Mouse (Mus musculus) macrophage (primary cell): ENCODE data around the gene Camk2d. TPM values are rescaled to one million over a fixed set of nuclear protein-coding genes. Genes with fewer than 3 reads are reported as not detected.

Experiments
- H3K27ac ChIP-seq: fragments of 350-480 bp; formaldehyde crosslinking; 2 replicates; pipeline ENCODE4 v1.9.0; 2021
- H3K36me3 ChIP-seq: fragments of 350-480 bp; formaldehyde crosslinking; 2 replicates; pipeline ENCODE4 v1.9.0; 2021; ENCODE audit errors: inconsistent target
- H3K4me3 ChIP-seq: fragments of 350-480 bp; formaldehyde crosslinking; 2 replicates; pipeline ENCODE4 v1.9.0; 2021; ENCODE audit errors: inconsistent target
- H3K79me2 ChIP-seq: fragments of 350-480 bp; formaldehyde crosslinking; 2 replicates; pipeline ENCODE4 v1.9.0; 2021; ENCODE audit errors: inconsistent target
- WGBS: methylation state at CpG from one replicate; pipeline ENCODE4 v1.1.7; 2026; ENCODE audit warnings: inconsistent platforms; ENCODE audit not compliant: missing documents; 5-methylcytosine and 5-hydroxymethylcytosine counted together
- polyA plus RNA-seq: library from polyadenylated mRNA; stranded (reverse); fragments of 250-400 nt; gene quantifications from 3 replicates; pipeline ENCODE4 v1.2.4, GENCODE M21; 2018; ENCODE audit warnings: inconsistent platforms

Camk2d gene
- polyA plus RNA-seq, 1 experiment from 2014 or later: 69.7 TPM

- 26% methylated on average over 6 of the region's 6 CpGs for WGBS
- H3K36me3 ChIP-seq: no peaks in the 10 kb centered on the region
- H3K79me2 ChIP-seq: no peaks in the 10 kb centered on the region
- no peak overlapping the region for H3K4me3 ChIP-seq
- H3K27ac ChIP-seq: peak overlapping the region; percentile 95
These were observed 235.5 kb downstream of the Camk2d start for GRCm38 (mm10) chr3:126831418-126832138.

- H3K4me3 ChIP-seq: no peak overlapping the region
- WGBS: 85% methylated on average over 5 of the region's 5 CpGs
- peaks cover 8% of the 10 kb centered on the region; the same call in 1 of the 2 replicates for H3K36me3 ChIP-seq
- no peaks in the 10 kb centered on the region for H3K79me2 ChIP-seq
- no peak overlapping the region for H3K27ac ChIP-seq
These were observed 238.6 kb downstream of the Camk2d start for GRCm38 (mm10) chr3:126834641-126835167.

GRCm38 (mm10) chr3:126842780-126843179 is 246.7 kb downstream of the Camk2d start:
- H3K79me2 ChIP-seq: no peaks in the 10 kb centered on the region
- peaks cover 26% of the 10 kb centered on the region; the same call in 1 of the 2 replicates for H3K36me3 ChIP-seq
- 90% methylated on average over 9 of the region's 9 CpGs for WGBS
- H3K27ac ChIP-seq: no peak overlapping the region
- H3K4me3 ChIP-seq: no peak overlapping the region

- Histone ChIP-seq H3K4me3 (no peak overlapping the region), H3K79me2 (no peaks in the 10 kb centered on the region), H3K36me3 (peaks cover 24% of the 10 kb centered on the region; the same call in 1 of the 2 replicates), H3K27ac (no peak overlapping the region)
- WGBS: 95% methylated on average over 7 of the region's 7 CpGs
These were observed 248.7 kb downstream of the Camk2d start for GRCm38 (mm10) chr3:126844809-126845208.

GRCm38 (mm10) chr3:126848081-126848480 is 252.0 kb downstream of the Camk2d start:
- Histone ChIP-seq H3K27ac (no peak overlapping the region), H3K79me2 (no peaks in the 10 kb centered on the region), H3K36me3 (no peaks in the 10 kb centered on the region), H3K4me3 (no peak overlapping the region)
- 83% methylated on average over 1 of the region's 1 CpGs for WGBS

GRCm38 (mm10) chr3:126860442-126860841 is 264.3 kb downstream of the Camk2d start:
- Histone ChIP-seq H3K79me2 (no peaks in the 10 kb centered on the region), H3K36me3 (no peaks in the 10 kb centered on the region), H3K4me3 (no peak overlapping the region), H3K27ac (no peak overlapping the region)

- Histone ChIP-seq H3K4me3 (no peak overlapping the region), H3K36me3 (no peaks in the 10 kb centered on the region), H3K27ac (no peak overlapping the region), H3K79me2 (no peaks in the 10 kb centered on the region)
- 89% methylated on average over 3 of the region's 3 CpGs for WGBS
These were observed 273.5 kb downstream of the Camk2d start for GRCm38 (mm10) chr3:126869561-126869960.

- Histone ChIP-seq H3K4me3 (no peak overlapping the region), H3K79me2 (no peaks in the 10 kb centered on the region), H3K36me3 (no peaks in the 10 kb centered on the region), H3K27ac (no peak overlapping the region)
- WGBS: 83% methylated on average over 1 of the region's 1 CpGs
These were observed 274.6 kb downstream of the Camk2d start for GRCm38 (mm10) chr3:126870688-126871087.

- WGBS: 94% methylated on average over 1 of the region's 1 CpGs
These were observed 282.1 kb downstream of the Camk2d start for GRCm38 (mm10) chr3:126878233-126878632.

GRCm38 (mm10) chr3:126886090-126886489 is 290.0 kb downstream of the Camk2d start:
- Histone ChIP-seq H3K79me2 (no peaks in the 10 kb centered on the region), H3K4me3 (no peak overlapping the region), H3K36me3 (no peaks in the 10 kb centered on the region), H3K27ac (no peak overlapping the region)
- 91% methylated on average over 4 of the region's 4 CpGs for WGBS

More at GRCm38 (mm10) chr3:126878233-126878632, 282.1 kb downstream of the Camk2d start:
- no peak overlapping the region for H3K27ac ChIP-seq
- H3K79me2 ChIP-seq: no peaks in the 10 kb centered on the region
- no peaks in the 10 kb centered on the region for H3K36me3 ChIP-seq
- no peak overlapping the region for H3K4me3 ChIP-seq

GRCm38 (mm10) chr3:126886644-126887043 is 290.5 kb downstream of the Camk2d start:
- WGBS: 89% methylated on average over 4 of the region's 4 CpGs
- no peak overlapping the region for H3K27ac ChIP-seq

More at GRCm38 (mm10) chr3:126886644-126887043, 290.5 kb downstream of the Camk2d start:
- Histone ChIP-seq H3K36me3 (no peaks in the 10 kb centered on the region), H3K4me3 (no peak overlapping the region), H3K79me2 (no peaks in the 10 kb centered on the region)

Other genes starting within 250 kb of the Camk2d start
- gene Arsj, start 232.6 kb upstream of the Camk2d start, polyA plus RNA-seq: not detected in 3 replicates